Mouse (Mus musculus): ENCODE results near the gene Gm45717. TPM values are rescaled to one million over a fixed set of nuclear protein-coding genes. Genes with fewer than 3 reads are reported as not detected.

Gm45717 gene
- polyA plus RNA-seq, 1 experiment from 2014 or later = not detected

GRCm38 (mm10) chr7:140953133-140953532 is 2.6 kb downstream of the Gm45717 start:
- Histone ChIP-seq H3K27me3 (ENCODE audit: insufficient read depth, low read length) (no peaks in the 10 kb centered on the region), H3K9ac (replicated peaks) (no peak overlapping the region; the same call in 1 of the 2 replicates), H3K36me3 (replicated peaks; ENCODE audit: insufficient read depth, low read length) (peaks cover 22% of the 10 kb centered on the region), H3K4me2 (ENCODE audit: low read depth, low read length) (peak overlapping the region; percentile 80), H3K4me3 (ENCODE audit: low read depth, low read length) (peak overlapping the region; percentile 66; the same call in 1 of the 2 replicates), H3K9me3 (ENCODE audit: low read length) (no peaks in the 10 kb centered on the region), H3K4me1 (ENCODE audit: insufficient read depth) (peaks cover 34% of the 10 kb centered on the region), H3K27ac (ENCODE audit: low read depth) (peak overlapping the region; percentile 86)
- 55% methylated on average over 11 of the region's 11 CpGs for WGBS (ENCODE audit: insufficient replicate concordance)
- TF ChIP-seq EP300 (IDR thresholded peaks at IDR 0.05; ENCODE audit: low read depth) = no peak
- TF ChIP-seq CTCF (IDR thresholded peaks at IDR 0.05; ENCODE audit: low read depth) = no peak
- no peak for DNase-seq
- ATAC-seq = no peak

GRCm38 (mm10) chr7:140952441-140952840 is 3.3 kb downstream of the Gm45717 start:
- peaks cover 27% of the 10 kb centered on the region for H3K36me3 ChIP-seq (replicated peaks; ENCODE audit: insufficient read depth, low read length)
- WGBS (ENCODE audit: insufficient replicate concordance) = 65% methylated on average over 7 of the region's 7 CpGs
- ATAC-seq = no peak
- no peak for DNase-seq
- no peaks in the 10 kb centered on the region for H3K9me3 ChIP-seq (ENCODE audit: low read length)
- H3K9ac ChIP-seq (replicated peaks) = no peak overlapping the region
- H3K4me1 ChIP-seq (ENCODE audit: insufficient read depth) = peaks cover 34% of the 10 kb centered on the region
- TF ChIP-seq EP300 (IDR thresholded peaks at IDR 0.05; ENCODE audit: low read depth) (no peak), CTCF (IDR thresholded peaks at IDR 0.05; ENCODE audit: low read depth) (no peak)
- no peak overlapping the region for H3K4me3 ChIP-seq (ENCODE audit: low read depth, low read length)
- peak overlapping the region; percentile 80; the same call in 1 of the 2 replicates for H3K4me2 ChIP-seq (ENCODE audit: low read depth, low read length)
- no peaks in the 10 kb centered on the region for H3K27me3 ChIP-seq (ENCODE audit: insufficient read depth, low read length)
- H3K27ac ChIP-seq (ENCODE audit: low read depth) = peak overlapping the region; percentile 22; the same call in 1 of the 2 replicates

GRCm38 (mm10) chr7:140951765-140952164 is 4.0 kb downstream of the Gm45717 start:
- H3K36me3 ChIP-seq (replicated peaks; ENCODE audit: insufficient read depth, low read length) = peaks cover 27% of the 10 kb centered on the region
- no peak overlapping the region for H3K4me3 ChIP-seq (ENCODE audit: low read depth, low read length)
- no peak overlapping the region for H3K9ac ChIP-seq (replicated peaks)
- ATAC-seq = no peak
- no peak for DNase-seq
- no peak for TF ChIP-seq CTCF (IDR thresholded peaks at IDR 0.05; ENCODE audit: low read depth)
- peaks cover 34% of the 10 kb centered on the region for H3K4me1 ChIP-seq (ENCODE audit: insufficient read depth)
- H3K27me3 ChIP-seq (ENCODE audit: insufficient read depth, low read length) = no peaks in the 10 kb centered on the region
- no peak overlapping the region for H3K27ac ChIP-seq (ENCODE audit: low read depth)
- no peak overlapping the region for H3K4me2 ChIP-seq (ENCODE audit: low read depth, low read length)
- H3K9me3 ChIP-seq (ENCODE audit: low read length) = no peaks in the 10 kb centered on the region
- WGBS (ENCODE audit: insufficient replicate concordance) = 63% methylated on average over 6 of the region's 6 CpGs

GRCm38 (mm10) chr7:140951051-140951450 is 4.7 kb downstream of the Gm45717 start:
- no peak overlapping the region for H3K4me3 ChIP-seq (ENCODE audit: low read depth, low read length)
- H3K27ac ChIP-seq (ENCODE audit: low read depth) = peak overlapping the region; percentile 67
- DNase-seq (no peak), ATAC-seq (no peak)
- WGBS (ENCODE audit: insufficient replicate concordance) = 63% methylated on average over 8 of the region's 8 CpGs
- H3K4me1 ChIP-seq (ENCODE audit: insufficient read depth) = peaks cover 31% of the 10 kb centered on the region
- no peak for TF ChIP-seq EP300 (IDR thresholded peaks at IDR 0.05; ENCODE audit: low read depth)
- no peak for TF ChIP-seq CTCF (IDR thresholded peaks at IDR 0.05; ENCODE audit: low read depth)
- H3K9me3 ChIP-seq (ENCODE audit: low read length) = no peaks in the 10 kb centered on the region
- peaks cover 30% of the 10 kb centered on the region for H3K36me3 ChIP-seq (replicated peaks; ENCODE audit: insufficient read depth, low read length)
- 0 out of 2 replicates have a peak overlapping the region, but pooled peaks have one; percentile 7 for H3K9ac ChIP-seq (replicated peaks)
- no peaks in the 10 kb centered on the region for H3K27me3 ChIP-seq (ENCODE audit: insufficient read depth, low read length)
- H3K4me2 ChIP-seq (ENCODE audit: low read depth, low read length) = no peak overlapping the region

DNA sequence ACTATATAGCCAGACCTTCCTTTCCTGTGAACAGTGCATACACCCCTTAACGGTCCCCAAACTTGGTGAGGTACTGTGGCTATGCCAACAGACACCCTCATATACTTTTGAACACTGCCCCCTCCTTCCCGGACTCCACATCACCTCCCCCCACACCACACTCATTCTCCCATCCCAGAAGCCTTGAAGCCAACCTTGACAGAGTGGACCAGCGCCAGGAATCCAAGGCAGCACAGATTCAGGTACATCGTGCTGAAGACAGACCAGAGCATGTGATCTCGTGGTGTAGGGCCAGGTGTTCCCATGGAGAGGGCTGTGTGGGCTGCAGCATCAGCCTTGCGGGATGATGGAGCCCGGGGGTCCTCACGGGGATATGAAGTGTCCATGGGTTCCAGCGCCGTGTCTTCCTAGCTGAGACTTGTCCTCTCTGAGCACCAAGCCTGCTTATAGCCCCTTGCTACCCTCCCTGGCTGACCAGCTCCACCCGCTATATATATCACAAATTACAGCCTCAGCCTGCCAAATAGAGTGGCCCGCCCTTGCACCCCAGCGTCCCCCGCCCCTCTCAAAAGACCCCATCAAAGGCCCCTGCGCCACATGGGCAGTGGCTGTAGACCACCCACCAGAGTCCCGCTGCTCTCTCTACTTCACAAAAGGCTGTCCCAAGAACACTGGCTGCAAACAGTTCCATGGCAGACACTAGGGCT is 5.8 kb downstream of the Gm45717 start, which contains the start of gene Ifitm5:
Gene Ifitm5 (minus strand): TSS at position 468 of the 707 bp plus-strand sequence.
- no peaks in the 10 kb centered on the region for H3K9me3 ChIP-seq (ENCODE audit: low read length)
- H3K27me3 ChIP-seq (ENCODE audit: insufficient read depth, low read length) = no peaks in the 10 kb centered on the region
- peaks cover 29% of the 10 kb centered on the region for H3K4me1 ChIP-seq (ENCODE audit: insufficient read depth)
- H3K9ac ChIP-seq (replicated peaks) = 0 out of 2 replicates have a peak within 1 kb of the TSS, but pooled peaks have one; percentile 7
- 83% methylated on average over 16 of the region's 16 CpGs for WGBS (ENCODE audit: insufficient replicate concordance)
- no peak for TF ChIP-seq CTCF (IDR thresholded peaks at IDR 0.05; ENCODE audit: low read depth)
- TF ChIP-seq EP300 (IDR thresholded peaks at IDR 0.05; ENCODE audit: low read depth) = no peak
- DNase-seq = no peak
- H3K36me3 ChIP-seq (replicated peaks; ENCODE audit: insufficient read depth, low read length) = peaks cover 41% of the 10 kb centered on the region
- ATAC-seq = no peak
- no peak within 1 kb of the TSS for H3K4me3 ChIP-seq (ENCODE audit: low read depth, low read length)
- H3K27ac ChIP-seq (ENCODE audit: low read depth) = peak within 1 kb of the TSS; percentile 67
- H3K4me2 ChIP-seq (ENCODE audit: low read depth, low read length) = no peak within 1 kb of the TSS

- no peak overlapping the region for H3K4me3 ChIP-seq (ENCODE audit: low read depth, low read length)
- H3K4me1 ChIP-seq (ENCODE audit: insufficient read depth) = peaks cover 26% of the 10 kb centered on the region
- no peaks in the 10 kb centered on the region for H3K9me3 ChIP-seq (ENCODE audit: low read length)
- no peak for ATAC-seq
- WGBS (ENCODE audit: insufficient replicate concordance) = 79% methylated on average over 6 of the region's 6 CpGs
- no peak overlapping the region for H3K4me2 ChIP-seq (ENCODE audit: low read depth, low read length)
- DNase-seq = no peak
- peaks cover 42% of the 10 kb centered on the region for H3K36me3 ChIP-seq (replicated peaks; ENCODE audit: insufficient read depth, low read length)
- TF ChIP-seq CTCF (IDR thresholded peaks at IDR 0.05; ENCODE audit: low read depth) (no peak), EP300 (IDR thresholded peaks at IDR 0.05; ENCODE audit: low read depth) (no peak)
- H3K27ac ChIP-seq (ENCODE audit: low read depth) = peak overlapping the region; percentile 62
- no peaks in the 10 kb centered on the region for H3K27me3 ChIP-seq (ENCODE audit: insufficient read depth, low read length)
- H3K9ac ChIP-seq (replicated peaks) = no peak overlapping the region
Observed at GRCm38 (mm10) chr7:140949255-140949654, 6.5 kb downstream of the Gm45717 start.

Measured in liver, postnatal 0 days (tissue).